Mouse (Mus musculus): ENCODE results near the gene Ubp1. TPM values are rescaled to one million over a fixed set of nuclear protein-coding genes. Genes with fewer than 3 reads are reported as not detected.

Gene Ubp1
- total and polyA plus RNA-seq, 3 experiments, result 42.0 to 73.4 (median 51.1) TPM

DNA sequence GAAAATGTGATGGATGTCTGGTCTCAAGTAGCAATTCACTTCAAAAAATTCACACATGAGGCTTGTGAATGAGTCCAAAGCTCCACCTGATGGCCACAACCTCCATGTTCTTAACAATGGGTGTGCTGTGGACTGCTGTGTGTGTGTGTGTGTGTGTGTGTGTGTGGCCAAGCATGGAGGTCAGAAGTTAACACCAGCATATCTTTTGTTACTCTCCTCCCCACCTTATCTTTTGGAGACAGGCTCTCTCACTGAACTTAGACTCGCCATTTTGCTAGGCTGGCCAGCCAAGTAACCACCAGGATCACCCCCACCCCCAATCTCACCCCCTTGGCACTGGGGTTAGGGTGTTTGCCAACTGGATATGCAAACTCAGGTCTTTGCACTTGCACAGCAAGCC is 83.3 kb downstream of the Ubp1 start:
- Histone ChIP-seq H3K27ac (ENCODE audit: insufficient read depth, low read depth) (no peak overlapping the region), H3K4me1 (ENCODE audit: control insufficient read depth in 1 of 2, insufficient read depth in 2 of 2) (no peaks in the 10 kb centered on the region), H3K9ac (ENCODE audit: insufficient read depth, low read depth) (no peak overlapping the region), H3K27me3 (replicated peaks) (no peaks in the 10 kb centered on the region), H3K4me2 (ENCODE audit: insufficient read depth, low read depth, poor library complexity, severe bottlenecking) (no peak overlapping the region), H3K4me3 (replicated peaks in 1 of 3; ENCODE audit: low read depth in 2 of 3, low read length in 2 of 3, poor library complexity in 1 of 3) (no peak overlapping the region), H3K36me3 (replicated peaks in 1 of 2; ENCODE audit: control insufficient read depth in 1 of 2, insufficient read depth in 1 of 2, low read length in 1 of 2) (peaks cover 0 to 2% of the 10 kb centered on the region in 2 experiments), H3K9me3 (replicated peaks; ENCODE audit: low read length) (no peaks in the 10 kb centered on the region), H3K79me2 (replicated peaks; ENCODE audit: control insufficient read depth, extremely low read depth, insufficient read depth, poor library complexity, severe bottlenecking) (no peaks in the 10 kb centered on the region)
- dilution Hi-C loops (cut with MboI; ENCODE audit: extremely low pct_ligation_motif_present, extremely low pct_unique_long_range_greater_than_20kb, low sequenced_read_pairs), result no loop called here
- no peak for DNase-seq (ENCODE audit: extremely low read depth)
- in situ Hi-C loops (cut with MboI; ENCODE audit: low pct_ligation_motif_present, low pct_unique_long_range_greater_than_20kb, low sequenced_read_pairs), result no loop called here
- no peak for TF ChIP-seq ZMIZ1 (IDR thresholded peaks at IDR 0.05; ENCODE audit: low read depth, low read length)
- no peak for TF ChIP-seq UBTF (IDR thresholded peaks at IDR 0.05; ENCODE audit: low read depth, low read length)

DNA sequence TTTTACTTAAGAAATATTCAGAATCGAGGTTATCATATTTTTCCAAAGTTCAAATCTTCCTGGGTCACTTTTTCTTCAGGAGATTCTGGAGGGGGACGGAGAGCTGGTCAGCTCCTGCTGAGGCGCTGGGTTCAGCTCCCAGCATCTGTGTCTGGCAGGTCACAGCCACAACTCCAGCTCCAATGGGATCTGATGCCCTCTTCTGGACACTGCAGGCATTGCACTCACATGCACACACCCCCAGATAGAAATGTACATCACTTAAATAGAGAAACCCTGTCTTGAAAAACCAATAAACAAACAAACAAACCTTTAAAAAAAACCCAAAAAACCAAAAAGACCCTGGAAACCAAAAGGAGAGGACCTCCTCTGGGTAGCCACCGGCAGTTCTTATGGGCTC is 85.0 kb downstream of the Ubp1 start:
- Histone ChIP-seq H3K9me3 (replicated peaks; ENCODE audit: low read length) (no peaks in the 10 kb centered on the region), H3K27ac (ENCODE audit: insufficient read depth, low read depth) (no peak overlapping the region), H3K4me1 (ENCODE audit: control insufficient read depth in 1 of 2, insufficient read depth in 2 of 2) (no peaks in the 10 kb centered on the region), H3K4me2 (ENCODE audit: insufficient read depth, low read depth, poor library complexity, severe bottlenecking) (no peak overlapping the region), H3K4me3 (replicated peaks in 1 of 3; ENCODE audit: low read depth in 2 of 3, low read length in 2 of 3, poor library complexity in 1 of 3) (no peak overlapping the region), H3K27me3 (replicated peaks) (no peaks in the 10 kb centered on the region), H3K79me2 (replicated peaks; ENCODE audit: control insufficient read depth, extremely low read depth, insufficient read depth, poor library complexity, severe bottlenecking) (no peaks in the 10 kb centered on the region), H3K36me3 (replicated peaks in 1 of 2; ENCODE audit: control insufficient read depth in 1 of 2, insufficient read depth in 1 of 2, low read length in 1 of 2) (peaks cover 0 to 2% of the 10 kb centered on the region in 2 experiments), H3K9ac (ENCODE audit: insufficient read depth, low read depth) (no peak overlapping the region)
- DNase-seq (ENCODE audit: extremely low read depth), result peak; percentile 8
- TF ChIP-seq MEF2A (IDR thresholded peaks at IDR 0.05; ENCODE audit: borderline replicate concordance, low read depth, low read length) (no peak), ZNF384 (IDR thresholded peaks at IDR 0.05; ENCODE audit: low read depth, low read length) (no peak), SMC3 (IDR thresholded peaks at IDR 0.05; ENCODE audit: low read depth, low read length) (peak; percentile 45), POLR2A (IDR thresholded peaks at IDR 0.05; ENCODE audit: low read depth, low read length) (no peak), MAFK (IDR thresholded peaks at IDR 0.05; ENCODE audit: insufficient replicate concordance, low read length) (no peak), ELF1 (IDR thresholded peaks at IDR 0.05; ENCODE audit: low read depth, low read length) (no peak), RCOR1 (conservative IDR thresholded peaks at IDR 0.05; ENCODE audit: low read depth, low read length) (no peak), JUND (conservative IDR thresholded peaks at IDR 0.05; ENCODE audit: low read depth, low read length) (no peak), ZC3H11A (IDR thresholded peaks at IDR 0.05; ENCODE audit: low read depth, low read length) (no peak), EP300 (IDR thresholded peaks at IDR 0.05; ENCODE audit: low read length) (no peak), ZMIZ1 (IDR thresholded peaks at IDR 0.05; ENCODE audit: low read depth, low read length) (no peak), JUN (IDR thresholded peaks at IDR 0.05; ENCODE audit: insufficient read depth, low read depth, low read length) (no peak), E2F4 (IDR thresholded peaks at IDR 0.05; ENCODE audit: insufficient replicate concordance, low read depth, low read length) (no peak), RAD21 (IDR thresholded peaks at IDR 0.05; ENCODE audit: low read depth, low read length) (peak; percentile 23), CHD1 (IDR thresholded peaks at IDR 0.05; ENCODE audit: low read depth, low read length) (no peak), SIN3A (IDR thresholded peaks at IDR 0.05; ENCODE audit: low read length) (no peak), USF2 (conservative IDR thresholded peaks at IDR 0.05; ENCODE audit: low read depth, low read length) (no peak), NRF1 (IDR thresholded peaks at IDR 0.05; ENCODE audit: low read depth, low read length) (no peak), TBP (conservative IDR thresholded peaks at IDR 0.05; ENCODE audit: low read depth, low read length) (no peak), CTCF (conservative IDR thresholded peaks at IDR 0.05 in 1 of 2, IDR thresholded peaks at IDR 0.05 in 1 of 2; ENCODE audit: low read depth in 2 of 2, low read length in 2 of 2) (peak in 1 of 2 experiments; percentile 54; a peak in 3 of 4 replicates), UBTF (IDR thresholded peaks at IDR 0.05; ENCODE audit: low read depth, low read length) (no peak)
- dilution Hi-C loops (cut with MboI; ENCODE audit: extremely low pct_ligation_motif_present, extremely low pct_unique_long_range_greater_than_20kb, low sequenced_read_pairs) (no loop called here), in situ Hi-C loops (cut with MboI; ENCODE audit: low pct_ligation_motif_present, low pct_unique_long_range_greater_than_20kb, low sequenced_read_pairs) (no loop called here)

Data from CH12.LX (cell line).